Mouse (Mus musculus): ENCODE measurements around the gene Grid1.

GRCm38 (mm10) chr14:34952311-34952710, 132.4 kb downstream of the Grid1 start:
- TF ChIP-seq CTCF (IDR thresholded peaks at IDR 0.05; ENCODE audit: low read depth, low read length) = no peak
- TF ChIP-seq GATA1 (IDR thresholded peaks at IDR 0.05; ENCODE audit: borderline replicate concordance, low read length) = no peak
- no peak for TF ChIP-seq GATA2 (IDR thresholded peaks at IDR 0.05; ENCODE audit: borderline replicate concordance, low read depth, low read length)
- no peak for TF ChIP-seq TAL1 (conservative IDR thresholded peaks at IDR 0.05; ENCODE audit: low read depth, low read length)
- no peak for TF ChIP-seq POLR2AphosphoS5 (IDR thresholded peaks at IDR 0.05; ENCODE audit: insufficient replicate concordance, low read depth, low read length)
